Mouse (Mus musculus) MEL (cell line): ENCODE measurements around the gene Naa38. TPM values are rescaled to one million over a fixed set of nuclear protein-coding genes. Genes with fewer than 3 reads are reported as not detected.

Source experiments
- DNase-seq: peaks from one replicate; pipeline ENCODE4 v3.0.0; 2011; ENCODE audit warnings: low read depth, low spot score
- H3K27ac ChIP-seq: 2 replicates; pipeline ENCODE4 v1.5.1; 2012; ENCODE audit warnings: low read depth, mild to moderate bottlenecking, control low read depth, low read length, moderate library complexity; ENCODE audit not compliant: control insufficient read depth
- H3K27me3 ChIP-seq, 2 experiments: fragments of 150-350 bp in 1 of 2; sonication (generic) in 1 of 2; 2 replicates each; pipeline ENCODE4 v1.6.1; 2012; ENCODE audit warnings: low read length in 2 of 2, mild to moderate bottlenecking in 2 of 2, improper control_type of control experiment in 1 of 2, moderate library complexity in 1 of 2; ENCODE audit not compliant: insufficient read depth in 2 of 2, control insufficient read depth in 1 of 2
- H3K36me3 ChIP-seq, 2 experiments: 2 replicates each; pipeline ENCODE4 v1.6.1; 2012 to 2014; ENCODE audit warnings: low read length in 2 of 2, improper control_type of control experiment in 1 of 2, inconsistent platforms in 1 of 2, mild to moderate bottlenecking in 1 of 2; ENCODE audit not compliant: insufficient read depth in 2 of 2, control insufficient read depth in 1 of 2
- H3K4me1 ChIP-seq, 2 experiments: fragments of 150-350 bp in 1 of 2; sonication (generic) in 1 of 2; 2 replicates each; pipeline ENCODE4 v1.6.1; 2012; ENCODE audit warnings: low read length in 2 of 2, improper control_type of control experiment in 1 of 2, mild to moderate bottlenecking in 1 of 2; ENCODE audit not compliant: insufficient read depth in 2 of 2, control insufficient read depth in 1 of 2
- H3K4me3 ChIP-seq, 2 experiments: fragments of 150-350 bp in 1 of 2; sonication (generic) in 1 of 2; 2 replicates each; pipeline ENCODE4 v1.5.1; 2012; ENCODE audit warnings: low read depth in 2 of 2, low read length in 2 of 2, mild to moderate bottlenecking in 2 of 2, moderate library complexity in 2 of 2, control low read depth in 1 of 2, improper control_type of control experiment in 1 of 2; ENCODE audit not compliant: control insufficient read depth in 1 of 2, insufficient read depth in 1 of 2
- H3K79me2 ChIP-seq: 2 replicates; pipeline ENCODE4 v1.6.1; 2012; ENCODE audit warnings: mild to moderate bottlenecking, low read length, moderate library complexity; ENCODE audit not compliant: control insufficient read depth, poor library complexity, insufficient read depth
- H3K9ac ChIP-seq: 2 replicates; pipeline ENCODE4 v1.6.1; 2012; ENCODE audit warnings: low read depth, mild to moderate bottlenecking, control low read depth, low read length, moderate library complexity; ENCODE audit not compliant: control insufficient read depth, poor library complexity, severe bottlenecking
- H3K9me3 ChIP-seq: fragments of 150-350 bp; sonication (generic); replicated peaks from 2 replicates; pipeline ENCODE4 v1.6.1; 2012; ENCODE audit warnings: mild to moderate bottlenecking, low read length, improper control_type of control experiment, moderate library complexity; ENCODE audit not compliant: insufficient read depth
- BHLHE40 ChIP-seq: IDR thresholded peaks from 2 replicates; pipeline ENCODE4 v1.6.1; 2012; ENCODE audit warnings: low read depth, mild to moderate bottlenecking, inconsistent platforms, low read length, improper control_type of control experiment, borderline replicate concordance
- CHD1 ChIP-seq: IDR thresholded peaks from 2 replicates; pipeline ENCODE4 v1.6.1; 2012; ENCODE audit warnings: low read depth, mild to moderate bottlenecking, inconsistent platforms, low read length, improper control_type of control experiment
- CTCF ChIP-seq, 3 experiments: IDR thresholded peaks in 2 of 3; conservative IDR thresholded peaks in 1 of 3; 2 replicates each; pipeline ENCODE4 v1.5.1; 2011 to 2012; ENCODE audit warnings: low read length in 3 of 3, low read depth in 2 of 3, mild to moderate bottlenecking in 2 of 3, improper control_type of control experiment in 1 of 3, inconsistent platforms in 1 of 3, mixed read lengths in 1 of 3, moderate library complexity in 1 of 3; ENCODE audit not compliant: control insufficient read depth in 1 of 3, insufficient read depth in 1 of 3, poor library complexity in 1 of 3, severe bottlenecking in 1 of 3
- E2F4 ChIP-seq: IDR thresholded peaks from 2 replicates; pipeline ENCODE4 v1.6.1; 2011; ENCODE audit warnings: low read depth, low read length, improper control_type of control experiment, borderline replicate concordance
- ELF1 ChIP-seq: IDR thresholded peaks from 2 replicates; pipeline ENCODE4 v1.6.1; 2014; ENCODE audit warnings: low read depth, mild to moderate bottlenecking, inconsistent platforms, low read length, improper control_type of control experiment, moderate library complexity
- EP300 ChIP-seq, 2 experiments: IDR thresholded peaks; 2 replicates each; pipeline ENCODE4 v1.6.1; 2011; ENCODE audit warnings: improper control_type of control experiment in 2 of 2, low read length in 2 of 2, low read depth in 1 of 2, mild to moderate bottlenecking in 1 of 2
- GATA1 ChIP-seq: IDR thresholded peaks from 2 replicates; pipeline ENCODE4 v1.6.1; 2011; ENCODE audit warnings: low read depth, low read length, improper control_type of control experiment
- HCFC1 ChIP-seq: IDR thresholded peaks from 2 replicates; pipeline ENCODE4 v1.6.1; 2012; ENCODE audit warnings: low read depth, mild to moderate bottlenecking, inconsistent platforms, low read length, improper control_type of control experiment, moderate library complexity
- JUND ChIP-seq: IDR thresholded peaks from 2 replicates; pipeline ENCODE4 v1.6.1; 2011; ENCODE audit warnings: low read depth, mild to moderate bottlenecking, improper control_type of control experiment, low read length
- KAT2A ChIP-seq: conservative IDR thresholded peaks from 2 replicates; pipeline ENCODE4 v1.6.1; 2012; ENCODE audit warnings: low read depth, low read length, improper control_type of control experiment, inconsistent platforms
- MAX ChIP-seq: IDR thresholded peaks from 2 replicates; pipeline ENCODE4 v1.6.1; 2011; ENCODE audit warnings: low read length, improper control_type of control experiment
- MAZ ChIP-seq: IDR thresholded peaks from 2 replicates; pipeline ENCODE4 v1.6.1; 2012; ENCODE audit warnings: low read depth, mild to moderate bottlenecking, inconsistent platforms, low read length, improper control_type of control experiment
- MYB ChIP-seq: IDR thresholded peaks from 2 replicates; pipeline ENCODE4 v1.6.1; 2011; ENCODE audit warnings: mild to moderate bottlenecking, low read depth, low read length, improper control_type of control experiment
- MYC ChIP-seq: IDR thresholded peaks from 2 replicates; pipeline ENCODE4 v1.6.1; 2011; ENCODE audit warnings: low read depth, mild to moderate bottlenecking, low read length, improper control_type of control experiment, moderate library complexity
- NRF1 ChIP-seq: IDR thresholded peaks from 2 replicates; pipeline ENCODE4 v1.6.1; 2014; ENCODE audit warnings: low read depth, mild to moderate bottlenecking, inconsistent platforms, low read length, improper control_type of control experiment, moderate library complexity; ENCODE audit not compliant: poor library complexity, insufficient read depth, severe bottlenecking
- POLR2A ChIP-seq, 2 experiments: IDR thresholded peaks; 2 replicates each; pipeline ENCODE4 v1.6.1; 2011 to 2012; ENCODE audit warnings: low read length in 2 of 2, mild to moderate bottlenecking in 2 of 2, control low read depth in 1 of 2, improper control_type of control experiment in 1 of 2, low read depth in 1 of 2, moderate library complexity in 1 of 2; ENCODE audit not compliant: control insufficient read depth in 1 of 2, insufficient read depth in 1 of 2, poor library complexity in 1 of 2
- POLR2AphosphoS2 ChIP-seq: IDR thresholded peaks from 2 replicates; pipeline ENCODE4 v1.6.1; 2011; ENCODE audit warnings: low read length, improper control_type of control experiment
- SIN3A ChIP-seq: IDR thresholded peaks from 2 replicates; pipeline ENCODE4 v1.6.1; 2012; ENCODE audit warnings: low read length, improper control_type of control experiment, inconsistent platforms
- SMC3 ChIP-seq: IDR thresholded peaks from 2 replicates; pipeline ENCODE4 v1.6.1; 2011; ENCODE audit warnings: low read depth, low read length, improper control_type of control experiment
- TAL1 ChIP-seq: IDR thresholded peaks from 2 replicates; pipeline ENCODE4 v1.6.1; 2012; ENCODE audit warnings: mild to moderate bottlenecking, inconsistent platforms, low read length, moderate library complexity, mixed read lengths
- USF1 ChIP-seq: IDR thresholded peaks from 2 replicates; pipeline ENCODE4 v1.6.1; 2014; ENCODE audit warnings: low read depth, mild to moderate bottlenecking, inconsistent platforms, low read length, improper control_type of control experiment, moderate library complexity
- ZC3H11A ChIP-seq: IDR thresholded peaks from 2 replicates; pipeline ENCODE4 v1.6.1; 2012; ENCODE audit warnings: low read depth, mild to moderate bottlenecking, inconsistent platforms, low read length, improper control_type of control experiment
- ZKSCAN1 ChIP-seq: IDR thresholded peaks from 2 replicates; pipeline ENCODE4 v1.6.1; 2012; ENCODE audit warnings: low read depth, mild to moderate bottlenecking, inconsistent platforms, low read length, improper control_type of control experiment, moderate library complexity
- ZNF384 ChIP-seq: IDR thresholded peaks from 2 replicates; pipeline ENCODE4 v1.6.1; 2012; ENCODE audit warnings: low read depth, mild to moderate bottlenecking, inconsistent platforms, low read length, improper control_type of control experiment
- polyA plus RNA-seq, 2 experiments: library from polyadenylated mRNA; stranded (reverse) in 1 of 2; unstranded in 1 of 2; fragments of >175 nt in 1 of 2; fragments of >200 nt in 1 of 2; gene quantifications; 2 replicates each; pipeline versions ENCODE4 v1.2.1 to v1.2.4; 2012; ENCODE audit warnings: low replicate concordance in 2 of 2, low read depth in 1 of 2; ENCODE audit not compliant: insufficient read length in 2 of 2, insufficient read depth in 1 of 2, missing spikeins in 1 of 2
- total RNA-seq: library from RNA; depleted of rRNA; stranded (reverse); fragments of 300-350 nt; gene quantifications from 2 replicates; pipeline ENCODE4 v1.2.3, GENCODE M21; 2012

Naa38 gene
- total and polyA plus RNA-seq, 3 experiments: 173 to 190 TPM; not detected in 1

DNA sequence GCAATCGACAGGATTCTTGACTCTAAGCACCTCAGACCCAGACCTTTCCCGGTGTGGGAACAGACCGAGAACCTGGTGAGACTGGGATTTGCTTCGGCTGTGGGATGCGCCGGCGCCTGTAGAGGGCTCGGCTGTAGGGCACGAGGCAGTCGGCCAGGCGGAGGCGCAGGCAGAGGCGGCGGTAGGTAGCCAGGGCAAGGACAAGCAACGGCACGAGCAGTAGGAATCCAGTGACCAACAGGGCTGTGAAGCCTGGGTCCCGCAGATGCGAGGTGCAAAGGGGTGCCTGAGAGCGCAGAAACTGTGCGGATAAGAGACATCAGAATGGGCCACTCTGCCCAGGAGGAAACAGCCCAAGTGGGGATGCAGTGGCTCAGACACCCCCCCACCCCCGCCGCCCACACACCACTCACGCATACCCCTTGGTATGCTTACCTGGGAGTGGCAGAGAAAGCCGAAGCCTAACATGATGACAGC lies 2.3 kb downstream of the Naa38 start:
- Histone ChIP-seq H3K79me2 (peaks cover 9% of the 10 kb centered on the region), H3K4me3 (no peak overlapping the region), H3K9me3 (no peaks in the 10 kb centered on the region), H3K9ac (no peak overlapping the region), H3K27me3 (no peaks in the 10 kb centered on the region), H3K27ac (0 out of 2 replicates have a peak overlapping the region, but pooled peaks have one; percentile 9), H3K36me3 (peaks cover 2 to 5% of the 10 kb centered on the region in 2 experiments; a peak in 3 of 4 replicates), H3K4me1 (peaks cover 2 to 9% of the 10 kb centered on the region in 2 experiments; a peak in 3 of 4 replicates)
- no peak for DNase-seq
- TF ChIP-seq ZKSCAN1 (no peak), USF1 (no peak), ZNF384 (no peak), ZC3H11A (no peak), POLR2A (IDR thresholded peaks at IDR 0.05; ENCODE audit: control insufficient read depth in 1 of 2, insufficient read depth in 1 of 2, low read depth in 1 of 2, low read length in 2 of 2, poor library complexity in 1 of 2) (no peak), NRF1 (no peak)

DNA sequence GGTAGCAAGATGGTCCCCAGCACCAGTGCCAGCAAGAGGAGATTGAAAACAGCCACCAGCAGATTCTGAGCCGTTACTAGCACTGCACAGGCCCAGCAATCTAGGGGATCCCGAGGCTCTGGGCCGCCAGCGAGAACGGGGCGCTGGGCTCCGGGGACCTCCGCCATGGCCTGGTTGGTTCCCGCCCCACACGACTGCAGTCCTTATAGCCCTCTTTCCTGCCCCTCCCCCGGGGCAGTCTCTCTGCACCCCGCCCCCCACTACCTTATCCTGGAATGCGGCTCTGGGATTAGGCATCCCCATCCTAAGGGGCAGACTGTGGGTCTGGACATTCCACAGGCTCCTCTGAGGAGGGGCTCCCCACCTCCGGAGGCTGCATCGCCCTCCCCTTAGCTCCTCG lies 2.8 kb downstream of the Naa38 start, which contains the start of gene Tmem88:
TSS of gene Tmem88 (minus strand) at position 176 of the 400 bp plus-strand sequence.
- H3K27me3 ChIP-seq: no peaks in the 10 kb centered on the region
- TF ChIP-seq SMC3 (no peak), GATA1 (no peak), POLR2A (IDR thresholded peaks at IDR 0.05; ENCODE audit: control insufficient read depth in 1 of 2, insufficient read depth in 1 of 2, low read depth in 1 of 2, low read length in 2 of 2, poor library complexity in 1 of 2) (0 out of 4 replicates have a peak, but pooled peaks of 1 of the 2 experiments have one; percentile 25), POLR2AphosphoS2 (peak; percentile 46; the same call in 1 of the 2 replicates), SIN3A (no peak)
- no peak within 1 kb of the TSS for H3K9ac ChIP-seq
- H3K27ac ChIP-seq: 0 out of 2 replicates have a peak within 1 kb of the TSS, but pooled peaks have one; percentile 9
- H3K9me3 ChIP-seq: no peaks in the 10 kb centered on the region
- peaks cover 2 to 5% of the 10 kb centered on the region in 2 experiments; a peak in 3 of 4 replicates for H3K36me3 ChIP-seq
- H3K4me3 ChIP-seq: no peak within 1 kb of the TSS
- peaks cover 9% of the 10 kb centered on the region for H3K79me2 ChIP-seq
- H3K4me1 ChIP-seq: peaks cover 2 to 9% of the 10 kb centered on the region in 2 experiments; a peak in 3 of 4 replicates
- no peak for DNase-seq

DNA sequence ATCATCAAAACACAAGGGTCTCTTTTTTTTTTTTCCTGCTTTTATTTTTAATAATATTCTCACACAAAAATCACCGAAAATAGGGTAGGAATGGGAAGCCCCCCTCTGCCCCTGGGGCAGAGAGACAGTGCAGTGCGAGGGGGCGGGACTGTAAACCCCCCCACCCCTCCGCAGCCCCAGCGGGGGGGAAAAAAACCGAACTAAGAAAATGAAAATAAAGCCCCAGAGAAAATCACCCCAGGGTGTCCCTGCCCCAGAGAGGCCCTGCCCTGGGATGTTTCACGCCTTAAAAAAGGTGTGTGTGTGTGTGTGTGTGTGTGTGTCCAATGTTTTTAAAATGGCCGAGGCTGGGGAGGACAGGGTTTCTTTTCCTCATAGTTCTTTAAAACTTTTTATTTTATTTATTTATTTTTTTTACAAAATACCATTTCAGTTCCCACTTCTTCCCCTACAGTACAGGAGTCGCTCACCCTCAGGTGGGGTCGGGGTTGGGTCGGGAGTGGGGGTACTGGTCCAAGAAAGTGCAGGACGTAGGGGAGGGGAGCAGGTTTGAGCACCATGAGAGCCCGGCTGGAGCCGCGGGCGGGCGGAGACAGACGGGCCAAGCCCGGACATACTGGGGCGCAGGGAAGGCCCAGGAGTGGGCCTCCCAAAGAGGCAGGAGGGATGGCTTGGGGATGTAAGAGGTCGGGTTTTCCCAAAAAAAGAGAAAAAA lies 3.4 kb downstream of the Naa38 start:
- no peak overlapping the region for H3K9ac ChIP-seq
- TF ChIP-seq JUND (no peak), E2F4 (no peak), MAX (no peak), MAZ (no peak; the same call in 1 of the 2 replicates), TAL1 (no peak), KAT2A (no peak), HCFC1 (no peak), MYC (no peak), ELF1 (no peak), MYB (no peak), SIN3A (no peak), EP300 (IDR thresholded peaks at IDR 0.05; ENCODE audit: low read depth in 1 of 2, low read length in 2 of 2) (no peak), CTCF (IDR thresholded peaks at IDR 0.05 in 2 of 3, conservative IDR thresholded peaks at IDR 0.05 in 1 of 3; ENCODE audit: control insufficient read depth in 1 of 3, insufficient read depth in 1 of 3, low read depth in 2 of 3, low read length in 3 of 3, poor library complexity in 1 of 3, severe bottlenecking in 1 of 3) (no peak), BHLHE40 (no peak), CHD1 (no peak), POLR2AphosphoS2 (no peak), ZKSCAN1 (no peak)
- peaks cover 2 to 9% of the 10 kb centered on the region in 2 experiments; a peak in 3 of 4 replicates for H3K4me1 ChIP-seq
- H3K27me3 ChIP-seq: no peaks in the 10 kb centered on the region
- no peak overlapping the region for H3K4me3 ChIP-seq
- no peak for DNase-seq
- H3K36me3 ChIP-seq: peaks cover 2 to 5% of the 10 kb centered on the region in 2 experiments; a peak in 3 of 4 replicates
- H3K79me2 ChIP-seq: peaks cover 9% of the 10 kb centered on the region
- no peaks in the 10 kb centered on the region for H3K9me3 ChIP-seq
- no peak overlapping the region for H3K27ac ChIP-seq
